Mouse (Mus musculus) cerebellum, adult 9-10 months (tissue): ENCODE measurements around the gene Ly6g6d.
"Not testable (repeated sequence)": the region's sequence is repeated elsewhere in the genome, so short reads cannot be mapped to it uniquely, and the experiment has no call there.

Experiments used
- DNase-seq: peaks from one replicate; pipeline ENCODE4 v3.0.0; 2022

Ly6g6d gene

GRCm38 (mm10) chr17:35047688-35048087, 30.2 kb downstream of the Ly6g6d start:
- DNase-seq, result no peak

- DNase-seq, result peak; percentile 96
Measured at GRCm38 (mm10) chr17:35046681-35047455, 31.0 kb downstream of the Ly6g6d start, which contains the start of gene Msh5. Gene Msh5 (minus strand): TSS chr17:35046745.

- peak; percentile 61 for DNase-seq
Measured at GRCm38 (mm10) chr17:35045807-35046680, 31.8 kb downstream of the Ly6g6d start.

DNA sequence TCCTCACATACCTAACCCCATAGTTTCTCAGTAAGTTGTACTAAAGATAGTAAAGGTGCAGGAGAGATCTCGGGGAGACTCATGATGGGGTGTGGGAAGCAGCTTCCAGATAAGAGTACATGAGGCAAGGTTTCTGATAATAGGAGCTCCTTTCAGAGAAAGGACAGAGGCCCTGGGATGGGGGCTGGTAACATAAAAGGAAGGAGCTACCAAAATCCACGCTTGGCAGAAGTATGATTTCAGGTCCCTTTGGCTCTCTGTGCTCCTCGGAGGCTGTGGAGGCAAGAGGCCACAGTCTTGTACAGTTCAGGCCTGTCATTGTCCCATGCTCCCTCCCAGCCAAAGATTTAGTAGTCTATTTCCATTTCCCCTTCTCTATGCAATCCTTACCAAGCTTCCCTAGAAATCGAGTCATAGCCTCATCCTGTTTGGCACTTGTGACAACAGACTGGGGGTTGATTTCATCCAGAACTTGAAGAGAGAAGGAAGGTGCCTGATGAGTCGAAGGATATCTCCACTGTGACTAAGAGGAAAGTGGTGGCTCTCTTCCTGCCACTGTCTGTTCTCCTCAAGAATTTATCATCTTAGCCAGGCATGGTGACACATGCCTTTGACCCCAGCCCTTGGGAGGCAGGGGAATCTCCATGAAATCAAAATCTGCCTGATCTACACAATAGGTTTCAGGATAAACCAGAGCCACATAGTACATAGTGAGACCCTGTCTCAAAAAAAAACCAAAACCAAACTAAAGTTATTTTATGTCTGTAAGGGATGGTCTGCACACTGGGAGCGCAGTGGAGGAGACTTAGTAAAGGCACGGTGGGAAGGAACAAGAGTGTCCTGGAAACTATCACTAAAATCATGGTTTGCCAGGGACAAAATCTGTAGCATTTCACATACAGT, 32.7 kb downstream of the Ly6g6d start:
- no peak for DNase-seq

DNA sequence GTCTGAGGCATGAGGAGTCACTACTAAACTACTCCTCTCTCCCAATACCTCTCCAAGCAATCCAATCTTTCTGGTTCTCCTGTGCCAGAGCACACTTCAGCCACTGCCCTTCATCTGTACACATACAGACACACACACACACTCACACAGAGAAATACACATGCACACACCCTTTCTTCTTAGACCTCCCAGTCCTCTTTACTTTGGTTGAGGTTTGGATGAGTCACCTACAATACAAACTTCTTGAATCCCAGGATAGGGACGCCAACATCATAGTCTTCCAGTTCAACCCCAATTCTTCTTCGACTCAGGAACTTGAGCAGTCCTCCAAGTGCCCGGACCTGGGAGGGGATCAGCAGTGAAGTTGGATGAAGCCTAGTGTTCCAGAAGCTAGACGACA, 34.1 kb downstream of the Ly6g6d start:
- DNase-seq, result no peak

GRCm38 (mm10) chr17:35039121-35039873, 38.6 kb downstream of the Ly6g6d start:
- DNase-seq, result no peak

- no peak for DNase-seq
Measured at GRCm38 (mm10) chr17:35034896-35035295, 43.0 kb downstream of the Ly6g6d start.

DNA sequence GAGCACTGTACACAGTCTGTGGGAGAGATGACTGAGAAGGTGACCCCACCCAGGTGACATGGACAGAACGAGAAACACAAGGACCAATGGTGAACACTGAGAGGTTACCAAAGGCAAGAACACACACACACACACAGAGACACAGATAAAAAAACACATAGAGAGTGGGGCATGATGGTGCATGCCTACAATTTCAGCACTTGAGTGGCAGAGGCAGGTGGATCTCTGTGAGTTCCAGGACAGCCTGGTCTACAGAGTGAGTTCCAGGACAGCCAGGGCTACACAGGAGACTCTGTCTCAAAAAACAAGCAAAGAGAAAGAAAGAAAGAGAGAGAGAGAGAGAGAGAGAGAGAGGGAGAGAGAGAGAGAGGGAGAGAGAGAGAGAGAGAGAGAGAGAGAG, 44.2 kb downstream of the Ly6g6d start:
- DNase-seq, result not testable (repeated sequence)

- no peak for DNase-seq
Measured at GRCm38 (mm10) chr17:35032323-35032870, 45.5 kb downstream of the Ly6g6d start.

- DNase-seq, result no peak
Measured at GRCm38 (mm10) chr17:35031880-35032279, 46.0 kb downstream of the Ly6g6d start.

GRCm38 (mm10) chr17:35031272-35031671, 46.6 kb downstream of the Ly6g6d start:
- no peak for DNase-seq

DNA sequence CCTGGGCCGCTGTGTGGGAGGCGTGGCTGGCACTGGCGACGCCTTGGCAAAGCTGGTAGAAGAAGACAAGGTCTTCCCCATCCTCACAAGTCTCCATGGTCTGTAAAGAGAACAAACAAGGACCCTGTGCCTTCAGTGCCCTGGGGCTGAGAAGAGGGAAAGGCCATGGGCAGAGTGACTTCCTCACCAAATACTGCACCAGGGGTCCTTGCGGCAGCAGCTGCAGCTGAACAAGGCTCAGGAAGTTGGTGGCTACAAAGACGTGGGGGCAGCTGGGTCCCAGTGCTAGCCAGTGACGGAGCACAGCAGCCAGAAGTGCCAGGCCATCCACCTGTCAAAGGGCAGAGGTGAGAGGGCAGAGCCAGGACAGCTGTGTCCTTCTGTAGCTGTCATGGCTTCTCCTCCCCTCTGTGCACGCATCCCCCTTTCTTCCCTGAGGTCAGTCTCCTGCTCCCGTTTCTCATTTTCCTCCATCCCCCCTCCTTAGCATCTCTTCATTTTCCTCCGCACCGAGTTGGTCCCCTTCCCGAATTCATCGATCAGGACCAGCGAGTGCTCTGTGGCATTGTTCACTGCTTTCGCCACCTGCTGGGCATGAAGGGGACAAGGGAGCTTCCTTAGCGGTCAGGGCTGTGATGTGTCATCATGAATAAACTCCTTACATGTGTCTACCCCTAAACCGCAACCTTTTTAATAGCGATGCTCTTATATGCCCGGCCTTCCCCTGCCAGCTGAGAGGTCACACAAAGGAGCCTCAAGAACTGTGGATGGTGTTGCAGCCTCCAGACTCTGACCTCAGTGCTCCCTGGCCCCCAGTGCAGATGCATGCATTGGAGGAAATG, 48.0 kb downstream of the Ly6g6d start:
- DNase-seq, result no peak

GRCm38 (mm10) chr17:35028315-35028714, 49.5 kb downstream of the Ly6g6d start:
- DNase-seq, result no peak

DNA sequence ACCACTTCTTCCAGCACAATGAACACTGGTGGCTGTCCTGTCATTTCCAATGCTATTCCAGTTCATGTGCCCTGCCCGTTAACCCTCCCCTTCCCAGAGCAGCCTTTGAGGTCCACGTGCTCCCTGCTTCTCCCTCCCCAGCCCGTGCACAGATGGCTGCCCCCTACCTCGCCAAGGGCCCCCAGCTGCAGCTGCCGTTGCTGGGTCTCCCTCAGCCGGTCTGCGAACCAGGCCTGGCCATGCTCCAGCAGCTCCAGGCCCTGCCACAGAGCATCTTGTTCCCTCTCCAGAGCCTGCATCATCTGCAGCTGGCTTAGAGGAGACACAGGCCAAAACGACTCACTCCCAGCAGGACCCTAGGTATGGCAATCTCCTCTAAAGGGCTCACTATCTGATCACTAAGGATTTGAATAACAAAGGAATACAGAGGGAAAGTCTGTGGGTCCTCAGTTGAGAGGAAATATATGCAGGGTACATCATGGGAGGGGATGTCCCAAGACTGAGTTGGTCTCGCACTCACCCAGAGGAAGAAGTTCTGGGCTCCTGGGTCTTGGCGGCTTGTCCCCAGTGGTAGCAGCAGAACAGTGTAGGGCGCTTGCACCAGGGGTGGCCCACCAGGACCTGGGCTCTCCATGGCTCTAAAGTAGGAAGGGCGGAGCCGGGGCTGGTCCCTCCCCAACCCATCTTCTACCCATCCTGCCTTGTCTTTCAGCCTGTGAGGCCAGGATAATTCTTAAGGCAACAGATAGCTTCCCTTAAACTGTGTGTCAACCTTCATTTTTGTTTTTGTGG, 50.4 kb downstream of the Ly6g6d start, which contains the start of gene Sapcd1:
Gene Sapcd1 (minus strand): TSS at position 740 of the 792 bp plus-strand sequence.
- no peak for DNase-seq

DNA sequence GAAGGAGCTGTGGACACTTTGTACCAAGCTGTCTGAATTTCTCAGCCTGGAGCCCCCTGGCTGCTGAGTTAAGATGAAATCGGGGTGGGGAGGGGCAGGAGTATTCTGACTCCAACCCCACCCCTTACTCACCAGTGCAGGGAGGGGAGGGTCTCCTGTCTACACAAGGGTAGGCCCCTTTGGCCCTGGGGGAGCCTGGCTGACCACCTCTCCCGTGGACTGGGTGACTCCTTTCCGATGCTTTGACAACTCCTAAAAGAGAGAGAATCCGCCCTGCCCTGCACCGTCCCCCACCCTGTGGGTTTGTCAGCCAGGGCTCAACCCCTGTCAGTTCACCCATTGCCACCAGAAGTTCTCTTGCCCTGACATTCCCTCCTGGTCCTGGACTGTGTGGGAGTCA, 51.7 kb downstream of the Ly6g6d start:
- no peak for DNase-seq

DNA sequence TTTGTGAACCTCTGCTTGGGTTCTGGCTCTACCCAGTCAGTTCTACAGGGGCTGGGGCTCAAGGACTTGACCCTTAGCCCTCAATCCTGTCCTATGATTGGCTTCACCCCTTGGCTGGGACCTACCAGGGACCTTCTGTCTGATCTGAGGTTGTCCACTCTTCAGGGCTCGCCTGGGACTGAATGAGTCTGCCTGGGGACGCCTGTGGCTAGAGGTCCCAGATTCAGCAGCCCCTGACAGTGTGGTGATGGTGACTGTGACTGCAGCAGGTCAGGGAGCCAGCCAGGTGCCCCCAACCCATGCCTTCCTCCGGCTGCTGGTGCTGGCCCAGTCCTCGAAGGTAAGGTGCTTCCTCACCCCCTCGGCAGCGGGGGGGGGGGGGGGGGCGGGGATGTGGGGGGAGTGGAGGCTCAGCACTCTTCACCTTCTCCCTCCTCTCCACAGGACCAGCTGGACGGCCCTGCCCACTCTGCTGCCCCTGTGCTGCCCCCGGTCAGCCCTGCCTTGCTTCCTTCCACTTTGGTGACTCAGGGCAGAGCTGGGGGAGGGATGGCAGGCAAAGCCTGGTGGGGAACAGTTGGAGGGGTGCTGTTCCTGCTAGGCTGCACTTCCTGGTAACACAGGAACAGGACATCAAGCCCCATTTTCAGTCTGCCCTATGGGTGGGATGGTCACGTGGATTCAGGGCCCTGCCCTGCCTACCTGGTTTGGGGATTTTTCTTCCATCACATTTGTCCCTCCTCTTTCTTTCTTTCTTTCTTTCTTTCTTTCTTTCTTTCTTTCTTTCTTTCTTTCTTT, 53.0 kb downstream of the Ly6g6d start:
- no peak for DNase-seq

- no peak for DNase-seq
Measured at GRCm38 (mm10) chr17:35024261-35024660, 53.6 kb downstream of the Ly6g6d start.

- no peak for DNase-seq
Measured at GRCm38 (mm10) chr17:35023756-35024155, 54.1 kb downstream of the Ly6g6d start.

DNA sequence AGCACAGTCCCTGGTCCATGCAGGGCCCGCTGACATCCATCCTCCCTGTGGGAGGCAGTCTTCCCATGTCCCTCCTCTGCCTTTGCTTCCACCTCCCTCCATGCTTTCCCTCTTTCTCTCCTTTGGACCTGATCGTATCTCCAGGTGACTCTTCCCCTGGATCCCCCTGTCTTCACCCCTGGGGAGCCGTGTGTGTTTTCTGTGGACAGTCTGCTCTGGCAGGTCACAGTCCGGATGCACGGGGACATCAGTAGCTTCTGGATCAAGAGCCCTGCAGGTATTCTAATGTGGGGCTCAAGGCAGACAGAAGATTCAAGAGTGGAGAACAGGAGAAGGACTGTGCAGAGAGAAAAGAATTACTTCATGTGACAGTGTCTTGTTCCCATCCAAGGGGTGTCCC, 54.6 kb downstream of the Ly6g6d start:
- DNase-seq, result no peak
